Mouse (Mus musculus) ES-Bruce4 (cell line): Measurements from ENCODE around the gene Itga7.

Experiments used
- CTCF ChIP-seq: IDR thresholded peaks from one replicate; pipeline ENCODE4 v1.8.1; 2011; ENCODE audit warnings: low read depth, low read length
- EP300 ChIP-seq: IDR thresholded peaks from 2 replicates; pipeline ENCODE4 v1.6.1; 2011; ENCODE audit warnings: low read depth, low read length; ENCODE audit not compliant: insufficient read depth
- POLR2A ChIP-seq: IDR thresholded peaks from one replicate; pipeline ENCODE4 v1.8.1; 2011; ENCODE audit warnings: low read length; ENCODE audit not compliant: insufficient read depth

- no peak for TF ChIP-seq CTCF
- TF ChIP-seq POLR2A: no peak
- TF ChIP-seq EP300: no peak
Measured at GRCm38 (mm10) chr10:128923935-128924334, 9.7 kb upstream of the Itga7 start, which contains the start of gene Bloc1s1.
